Mouse (Mus musculus) right cerebral cortex, postnatal 4 days (tissue): ENCODE results near the gene Plxnb1.
A peak's percentile ranks its signal among the peaks of the same experiment; 100 is the strongest.

Experiments
- DNase-seq: peaks from one replicate; pipeline ENCODE4 v3.0.0-alpha.2; 2022

Plxnb1 gene

GRCm38 (mm10) chr9:109068095-109068735, 27.0 kb upstream of the Plxnb1 start:
- DNase-seq = no peak

- DNase-seq = peak; percentile 95
Measured at GRCm38 (mm10) chr9:109073661-109074573, 21.3 kb upstream of the Plxnb1 start, which contains the start of gene Atrip. Gene Atrip (minus strand): TSS chr9:109074124.

GRCm38 (mm10) chr9:109080516-109080915, 14.7 kb upstream of the Plxnb1 start:
- DNase-seq = no peak

GRCm38 (mm10) chr9:109081749-109082123, 13.5 kb upstream of the Plxnb1 start:
- DNase-seq = no peak

- peak; percentile 81 for DNase-seq
Measured at GRCm38 (mm10) chr9:109082124-109082800, 12.9 kb upstream of the Plxnb1 start, which contains the start of the genes Ccdc51 and Tma7. Gene Ccdc51 (plus strand): TSS chr9:109082493. Gene Tma7 (minus strand): TSS chr9:109082587.

GRCm38 (mm10) chr9:109084922-109085321, 10.3 kb upstream of the Plxnb1 start:
- DNase-seq = no peak

GRCm38 (mm10) chr9:109087987-109088386, 7.2 kb upstream of the Plxnb1 start:
- DNase-seq = peak; percentile 56

- no peak for DNase-seq
Measured at GRCm38 (mm10) chr9:109090446-109090845, 4.7 kb upstream of the Plxnb1 start.

GRCm38 (mm10) chr9:109091802-109092201, 3.4 kb upstream of the Plxnb1 start:
- no peak for DNase-seq

- DNase-seq = no peak
Measured at GRCm38 (mm10) chr9:109092799-109093198, 2.4 kb upstream of the Plxnb1 start.

GRCm38 (mm10) chr9:109093786-109094552, 1.2 kb upstream of the Plxnb1 start:
- DNase-seq = no peak

- no peak for DNase-seq
Measured at GRCm38 (mm10) chr9:109094553-109095136, 544 bp upstream of the Plxnb1 start.

- DNase-seq = peak; percentile 40
Measured at GRCm38 (mm10) chr9:109096251-109096661, 1.1 kb downstream of the Plxnb1 start.

GRCm38 (mm10) chr9:109096856-109097255, 1.7 kb downstream of the Plxnb1 start:
- no peak for DNase-seq

- DNase-seq = no peak
Measured at GRCm38 (mm10) chr9:109097291-109097690, 2.1 kb downstream of the Plxnb1 start.

- DNase-seq = peak; percentile 67
Measured at GRCm38 (mm10) chr9:109097831-109098230, 2.6 kb downstream of the Plxnb1 start.

- no peak for DNase-seq
Measured at GRCm38 (mm10) chr9:109098366-109098765, 3.2 kb downstream of the Plxnb1 start.

- DNase-seq = peak; percentile 65
Measured at GRCm38 (mm10) chr9:109098969-109099368, 3.8 kb downstream of the Plxnb1 start.

GRCm38 (mm10) chr9:109100307-109100928, 5.2 kb downstream of the Plxnb1 start:
- no peak for DNase-seq

GRCm38 (mm10) chr9:109101933-109102445, 6.8 kb downstream of the Plxnb1 start:
- DNase-seq = no peak

- DNase-seq = no peak
Measured at GRCm38 (mm10) chr9:109102541-109102940, 7.4 kb downstream of the Plxnb1 start.
